Comparison of ENCODE assay signal across 8 mouse cellular contexts in genomic region chr4:59569538-59569937, GRCm38 (mm10). TPM values are rescaled to one million over a fixed set of nuclear protein-coding genes. Genes with fewer than 3 reads are reported as not detected.
A peak's percentile ranks its signal among the peaks of the same experiment; 100 is the strongest.
DNase-seq lines count a peak whose midpoint lies in the region; ATAC-seq and TF ChIP-seq lines count a peak whose summit lies in the region.

No protein-coding gene starts in this region.

- no peak overlapping the region for H3K27ac ChIP-seq in midbrain, postnatal 0 days (ENCODE audit: low read depth, low read length)

- H3K4me2 ChIP-seq in midbrain, postnatal 0 days (ENCODE audit: low read depth, low read length, poor library complexity, severe bottlenecking), result no peak overlapping the region

- TF ChIP-seq CTCF in midbrain, postnatal 0 days (IDR thresholded peaks at IDR 0.05), result peak; percentile 88

- H3K9ac ChIP-seq in midbrain, postnatal 0 days (replicated peaks; ENCODE audit: low read length, poor library complexity, severe bottlenecking), result no peak overlapping the region

- H3K9me3 ChIP-seq in midbrain, postnatal 0 days (ENCODE audit: low read length), result no peaks in the 10 kb centered on the region; the same call in 1 of the 2 replicates

- no peaks in the 10 kb centered on the region for H3K36me3 ChIP-seq in midbrain, postnatal 0 days (ENCODE audit: insufficient read depth, low read length)

- ATAC-seq in midbrain, postnatal 0 days (ENCODE audit: low FRiP score), result peak; percentile 58

- no peak overlapping the region for H3K4me3 ChIP-seq in midbrain, postnatal 0 days (ENCODE audit: low read depth, low read length)

- WGBS in midbrain, postnatal 0 days, result 3% methylated on average over 7 of the region's 7 CpGs

- DNase-seq in ovary, adult 18-20 months (ENCODE audit: low spot score), result peak; percentile 28
- no peak for DNase-seq in ovary, postnatal 10 days (ENCODE audit: low spot score)
- peak; percentile 59 to 78 for DNase-seq in cerebellum, postnatal 36 days
- peak; percentile 62 for DNase-seq in gastrocnemius, postnatal 10 days
- peak; percentile 65 to 74 for DNase-seq in kidney, adult 8-10 months
- peak; percentile 80 for DNase-seq in liver
- peak; percentile 88 for DNase-seq in midbrain, postnatal 0 days (ENCODE audit: low spot score)
- DNase-seq in spleen, postnatal 36 days (ENCODE audit: low spot score in 2 of 2), result peak; percentile 66 to 75

- no peaks in the 10 kb centered on the region for H3K4me1 ChIP-seq in midbrain, postnatal 0 days (ENCODE audit: insufficient read depth, low read length)

- no peaks in the 10 kb centered on the region for H3K27me3 ChIP-seq in midbrain, postnatal 0 days (ENCODE audit: insufficient read depth, low read length)

RNA-seq across cellular contexts. Expression of gene Hsdl2, which starts 11.8 kb away (rescaled TPM):
- total RNA-seq in gastrocnemius, postnatal 10 days (2021), result 10 to 100 TPM; 48.3 to 51.6 TPM
- 27.7 and 29.7 TPM in 2 replicates for total RNA-seq in midbrain, postnatal 0 days (2014; rRNA removed)
- polyA plus RNA-seq in midbrain, postnatal 0 days (2015; fragmentation: Nextera tagmentation; extraction: Ambion mirVana), result 33.0 and 39.4 TPM in 2 replicates

RNA-seq across cellular contexts. Expression of gene Ptbp3, which starts 20.4 kb away (rescaled TPM):
- 10 to 100 TPM; 27.9 to 31.7 TPM for total RNA-seq in gastrocnemius, postnatal 10 days (2021)
- 32.0 and 35.8 TPM in 2 replicates for total RNA-seq in midbrain, postnatal 0 days (2014; rRNA removed)
- polyA plus RNA-seq in midbrain, postnatal 0 days (2015; fragmentation: Nextera tagmentation; extraction: Ambion mirVana), result 9.7 and 10.5 TPM in 2 replicates

RNA-seq across cellular contexts. Expression of gene E130308A19Rik, which starts 56.5 kb away (rescaled TPM):
- 1 to 10 TPM; 7.0 to 7.7 TPM for total RNA-seq in gastrocnemius, postnatal 10 days (2021)
- total RNA-seq in midbrain, postnatal 0 days (2014; rRNA removed), result 27.9 and 38.9 TPM in 2 replicates
- polyA plus RNA-seq in midbrain, postnatal 0 days (2015; fragmentation: Nextera tagmentation; extraction: Ambion mirVana), result 27.9 and 33.5 TPM in 2 replicates
